Mouse (Mus musculus): ENCODE results near the gene Arl4c.

DNA sequence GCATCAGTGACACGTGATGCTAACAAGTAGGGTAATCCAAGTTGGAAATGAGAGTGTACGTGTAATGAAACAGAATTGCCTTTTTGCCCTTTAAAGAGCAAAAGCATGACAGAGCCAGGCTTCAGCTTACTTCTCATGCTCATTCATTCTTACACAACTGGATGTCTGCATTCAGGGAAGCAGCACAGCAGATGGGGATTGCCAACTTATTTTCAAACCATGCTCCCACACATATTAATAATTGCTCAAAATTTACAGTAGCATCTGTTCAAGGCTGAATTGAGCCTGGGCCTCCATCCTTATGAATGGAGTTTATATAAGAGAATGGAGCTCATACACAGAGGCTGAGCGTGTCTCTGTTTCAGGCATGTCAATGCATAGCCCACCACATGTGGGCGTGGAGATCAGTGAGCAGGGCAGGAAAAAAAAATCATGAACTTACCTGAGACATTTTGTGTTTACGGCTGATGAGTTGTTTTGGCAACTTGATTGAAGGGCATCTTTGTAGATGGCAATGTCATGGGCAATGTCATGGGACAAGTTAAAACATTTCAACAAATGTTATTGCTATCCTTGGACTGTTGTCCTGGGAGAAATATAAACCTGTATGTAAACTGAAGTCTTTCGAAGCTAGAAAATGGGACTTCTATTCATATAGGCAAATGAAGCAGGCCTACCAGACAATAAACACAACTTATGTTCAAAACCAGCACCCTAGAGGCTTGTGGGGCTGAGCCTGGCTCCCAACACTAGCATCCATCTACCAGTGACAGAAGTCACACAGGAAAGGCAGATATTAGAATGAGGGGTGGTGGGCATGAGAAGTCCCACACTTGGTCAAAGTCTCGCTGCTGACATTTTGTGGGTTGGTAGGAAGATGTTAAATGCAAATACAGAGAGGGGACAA is 48.2 kb downstream of the Arl4c start:
- TF ChIP-seq POLR2A (IDR thresholded peaks at IDR 0.05; ENCODE audit: control insufficient read depth, extremely low read depth, insufficient read depth, low read length, poor library complexity) (no peak), CTCF (IDR thresholded peaks at IDR 0.05; ENCODE audit: borderline replicate concordance, control insufficient read depth, extremely low read depth, insufficient read depth, low read length, poor library complexity) (no peak)

All from thymus, adult 2 months (tissue).